Mouse (Mus musculus) small intestine, adult 2 months (tissue): ENCODE data around the gene Astn1. TPM values are rescaled to one million over a fixed set of nuclear protein-coding genes. Genes with fewer than 3 reads are reported as not detected.

ENCODE experiments used
- H3K27ac ChIP-seq: fragments of 200-500 bp; 2 replicates; pipeline ENCODE4 v1.5.1; 2012; ENCODE audit warnings: low read depth, low read length, control low read depth, inconsistent platforms; ENCODE audit not compliant: insufficient read depth
- H3K27me3 ChIP-seq: fragments of 200-500 bp; 2 replicates; pipeline ENCODE4 v1.6.1; 2012; ENCODE audit warnings: mild to moderate bottlenecking, moderate library complexity, low read length, inconsistent platforms; ENCODE audit not compliant: control insufficient read depth, insufficient read depth
- H3K36me3 ChIP-seq: fragments of 200-500 bp; 2 replicates; pipeline ENCODE4 v1.6.1; 2012; ENCODE audit warnings: mild to moderate bottlenecking, low read length, control low read depth, inconsistent platforms; ENCODE audit not compliant: control insufficient read depth, insufficient read depth
- H3K4me1 ChIP-seq: fragments of 200-500 bp; 2 replicates; pipeline ENCODE4 v1.6.1; 2012; ENCODE audit warnings: low read length, inconsistent platforms, mixed read lengths; ENCODE audit not compliant: control insufficient read depth, insufficient read depth, insufficient read length
- H3K4me3 ChIP-seq: fragments of 200-500 bp; 2 replicates; pipeline ENCODE4 v1.5.1; 2012; ENCODE audit warnings: low read depth, mild to moderate bottlenecking, control low read depth, inconsistent platforms, low read length, moderate library complexity
- CTCF ChIP-seq: fragments of 200-500 bp; IDR thresholded peaks from 2 replicates; pipeline ENCODE4 v1.5.1; 2012; ENCODE audit warnings: low read depth, mild to moderate bottlenecking, control low read depth, inconsistent platforms, low read length, moderate library complexity, mixed read lengths; ENCODE audit not compliant: insufficient replicate concordance, insufficient read length; ENCODE audit errors: extremely low read depth
- POLR2A ChIP-seq: fragments of 200-500 bp; IDR thresholded peaks from 2 replicates; pipeline ENCODE4 v1.6.1; 2012; ENCODE audit warnings: low read depth, mild to moderate bottlenecking, control low read depth, inconsistent platforms, low read length, moderate library complexity
- WGBS: fragments of 180-500 bp; shearing (Covaris S2); methylation state at CpG from one replicate; pipeline ENCODE4 v1.1.7; 2018; 5-methylcytosine and 5-hydroxymethylcytosine counted together
- polyA plus RNA-seq: library from polyadenylated mRNA; depleted of rRNA; stranded (reverse); fragments of >200 nt; gene quantifications from 2 replicates; pipeline ENCODE4 v1.2.3, GENCODE M21; 2012

Astn1 gene
- polyA plus RNA-seq, 1 experiment: 0.34 TPM

GRCm38 (mm10) chr1:158596726-158597448 is 234.8 kb downstream of the Astn1 start:
- H3K4me3 ChIP-seq: no peak overlapping the region
- WGBS: 37% methylated on average over 16 of the region's 16 CpGs
- no peaks in the 10 kb centered on the region for H3K27me3 ChIP-seq
- TF ChIP-seq POLR2A (no peak), CTCF (no peak)
- H3K4me1 ChIP-seq: no peaks in the 10 kb centered on the region
- no peaks in the 10 kb centered on the region for H3K36me3 ChIP-seq
- H3K27ac ChIP-seq: no peak overlapping the region

- Histone ChIP-seq H3K27me3 (no peaks in the 10 kb centered on the region), H3K36me3 (no peaks in the 10 kb centered on the region), H3K27ac (no peak overlapping the region), H3K4me3 (no peak overlapping the region), H3K4me1 (no peaks in the 10 kb centered on the region)
- 69% methylated on average over 7 of the region's 7 CpGs for WGBS
- TF ChIP-seq CTCF: no peak
- no peak for TF ChIP-seq POLR2A
Measured at GRCm38 (mm10) chr1:158597996-158598395, 235.9 kb downstream of the Astn1 start.

- H3K36me3 ChIP-seq: no peaks in the 10 kb centered on the region
- H3K27me3 ChIP-seq: no peaks in the 10 kb centered on the region
- no peak overlapping the region for H3K4me3 ChIP-seq
- TF ChIP-seq CTCF (no peak), POLR2A (no peak)
- no peaks in the 10 kb centered on the region for H3K4me1 ChIP-seq
- no peak overlapping the region for H3K27ac ChIP-seq
- WGBS: 82% methylated on average over 2 of the region's 2 CpGs
Measured at GRCm38 (mm10) chr1:158599435-158599834, 237.4 kb downstream of the Astn1 start.

GRCm38 (mm10) chr1:158603056-158603455 is 241.0 kb downstream of the Astn1 start:
- 49% methylated on average over 2 of the region's 2 CpGs for WGBS
- H3K4me3 ChIP-seq: no peak overlapping the region
- H3K27me3 ChIP-seq: no peaks in the 10 kb centered on the region
- no peaks in the 10 kb centered on the region for H3K36me3 ChIP-seq
- TF ChIP-seq POLR2A (no peak), CTCF (no peak)
- H3K4me1 ChIP-seq: no peaks in the 10 kb centered on the region
- H3K27ac ChIP-seq: no peak overlapping the region

- TF ChIP-seq POLR2A (no peak), CTCF (no peak)
- no peak overlapping the region for H3K27ac ChIP-seq
- no peaks in the 10 kb centered on the region for H3K4me1 ChIP-seq
- H3K27me3 ChIP-seq: no peaks in the 10 kb centered on the region
- H3K4me3 ChIP-seq: no peak overlapping the region
- no peaks in the 10 kb centered on the region for H3K36me3 ChIP-seq
- 79% methylated on average over 1 of the region's 1 CpGs for WGBS
Measured at GRCm38 (mm10) chr1:158604149-158604548, 242.1 kb downstream of the Astn1 start.

- Histone ChIP-seq H3K27me3 (no peaks in the 10 kb centered on the region), H3K4me3 (no peak overlapping the region), H3K36me3 (no peaks in the 10 kb centered on the region), H3K4me1 (no peaks in the 10 kb centered on the region), H3K27ac (no peak overlapping the region)
- TF ChIP-seq POLR2A (no peak), CTCF (no peak)
- 78% methylated on average over 4 of the region's 4 CpGs for WGBS
Measured at GRCm38 (mm10) chr1:158605597-158605996, 243.5 kb downstream of the Astn1 start.

- no peaks in the 10 kb centered on the region for H3K4me1 ChIP-seq
- H3K4me3 ChIP-seq: no peak overlapping the region
- H3K36me3 ChIP-seq: no peaks in the 10 kb centered on the region
- H3K27ac ChIP-seq: no peak overlapping the region
- no peak for TF ChIP-seq CTCF
- no peak for TF ChIP-seq POLR2A
- WGBS: 85% methylated on average over 10 of the region's 10 CpGs
- H3K27me3 ChIP-seq: no peaks in the 10 kb centered on the region
Measured at GRCm38 (mm10) chr1:158606324-158606723, 244.3 kb downstream of the Astn1 start.
